Mouse (Mus musculus): ENCODE data around the gene Trp53i11.

Gene Trp53i11

GRCm38 (mm10) chr2:93187323-93187996 is at the start of gene Trp53i11:
TSS of gene Trp53i11 (plus strand) at chr2:93187548.
- no peak for DNase-seq (ENCODE audit: extremely low read depth, low read depth, low spot score)

GRCm38 (mm10) chr2:93139476-93139875 is 47.9 kb upstream of the Trp53i11 start:
- DNase-seq (ENCODE audit: extremely low read depth, low read depth, low spot score): no peak

DNA sequence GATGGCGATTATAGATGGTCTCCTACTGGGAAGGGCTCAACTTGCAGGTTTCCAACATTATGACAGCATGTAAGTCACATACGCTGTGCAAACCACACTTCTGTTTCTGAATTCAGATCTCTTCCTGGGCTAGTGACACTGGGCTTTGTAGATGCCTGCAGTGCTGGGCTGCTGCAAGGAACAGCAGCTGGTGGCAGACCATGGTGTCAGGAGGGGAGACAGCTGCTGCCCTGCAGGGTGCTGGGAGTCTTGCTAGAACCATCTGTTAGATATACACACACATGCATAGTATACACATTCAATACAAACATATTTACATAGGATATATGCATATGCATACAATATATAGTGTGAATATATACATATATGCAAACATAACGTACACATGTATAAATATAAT is 46.0 kb upstream of the Trp53i11 start:
- DNase-seq (ENCODE audit: extremely low read depth, low read depth, low spot score): no peak

GRCm38 (mm10) chr2:93142616-93143015 is 44.7 kb upstream of the Trp53i11 start:
- no peak for DNase-seq (ENCODE audit: extremely low read depth, low read depth, low spot score)

GRCm38 (mm10) chr2:93144126-93144525 is 43.2 kb upstream of the Trp53i11 start:
- DNase-seq (ENCODE audit: extremely low read depth, low read depth, low spot score): no peak

GRCm38 (mm10) chr2:93150009-93150408 is 37.3 kb upstream of the Trp53i11 start:
- DNase-seq (ENCODE audit: extremely low read depth, low read depth, low spot score): no peak

GRCm38 (mm10) chr2:93150673-93151450 is 36.5 kb upstream of the Trp53i11 start:
- no peak for DNase-seq (ENCODE audit: extremely low read depth, low read depth, low spot score)

DNA sequence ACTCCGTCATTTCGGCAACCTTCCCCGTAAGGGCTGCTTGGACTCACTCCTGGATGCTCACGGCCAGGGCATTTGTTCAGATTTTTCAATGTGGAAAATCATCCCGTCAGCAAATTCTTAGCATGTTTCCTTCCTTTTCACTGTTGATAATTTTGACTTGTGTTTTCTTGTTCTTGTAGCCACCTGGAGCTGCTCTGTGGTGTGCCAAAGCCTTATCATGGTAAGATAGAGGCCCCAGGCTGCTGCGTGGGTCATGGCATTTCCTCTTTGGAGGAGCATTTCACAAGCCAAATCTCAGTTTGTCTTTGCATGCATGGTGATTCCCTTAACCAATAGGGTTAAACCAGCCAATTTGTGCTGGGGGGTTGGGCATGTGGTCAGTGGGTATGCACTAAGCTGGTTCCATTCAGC is 35.2 kb upstream of the Trp53i11 start:
- no peak for DNase-seq (ENCODE audit: extremely low read depth, low read depth, low spot score)

GRCm38 (mm10) chr2:93152883-93153491 is 34.4 kb upstream of the Trp53i11 start:
- DNase-seq (ENCODE audit: extremely low read depth, low read depth, low spot score): no peak

- DNase-seq (ENCODE audit: extremely low read depth, low read depth, low spot score): no peak
Observed at GRCm38 (mm10) chr2:93153833-93154232, 33.5 kb upstream of the Trp53i11 start.

DNA sequence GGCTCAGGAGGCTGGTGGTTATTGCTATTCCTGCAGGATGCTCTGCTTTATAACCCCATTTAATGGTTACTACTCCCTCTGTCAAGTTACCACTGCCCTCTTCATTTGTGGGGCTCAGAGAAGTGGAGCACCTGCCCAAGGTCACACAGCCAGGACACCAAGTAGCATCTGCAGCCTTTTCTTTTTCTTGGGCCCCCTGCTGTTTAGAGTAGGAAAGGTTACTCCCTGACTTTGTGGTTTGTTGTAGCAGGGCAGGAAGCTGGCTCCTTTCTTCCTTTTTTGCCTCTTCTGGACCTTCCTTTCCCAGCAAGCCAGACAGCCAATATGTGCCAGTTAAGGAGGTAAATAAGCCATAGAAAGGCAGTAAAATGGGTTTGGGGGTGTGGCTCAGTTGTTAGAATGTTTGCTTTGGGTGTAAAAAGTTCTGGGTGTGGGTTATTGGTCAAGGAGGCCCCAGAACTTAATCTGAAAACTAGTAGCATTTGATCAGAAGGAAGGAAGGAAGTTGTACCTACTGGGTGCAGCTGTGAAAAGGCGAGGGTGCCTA is 32.8 kb upstream of the Trp53i11 start:
- DNase-seq (ENCODE audit: extremely low read depth, low read depth, low spot score): no peak

DNA sequence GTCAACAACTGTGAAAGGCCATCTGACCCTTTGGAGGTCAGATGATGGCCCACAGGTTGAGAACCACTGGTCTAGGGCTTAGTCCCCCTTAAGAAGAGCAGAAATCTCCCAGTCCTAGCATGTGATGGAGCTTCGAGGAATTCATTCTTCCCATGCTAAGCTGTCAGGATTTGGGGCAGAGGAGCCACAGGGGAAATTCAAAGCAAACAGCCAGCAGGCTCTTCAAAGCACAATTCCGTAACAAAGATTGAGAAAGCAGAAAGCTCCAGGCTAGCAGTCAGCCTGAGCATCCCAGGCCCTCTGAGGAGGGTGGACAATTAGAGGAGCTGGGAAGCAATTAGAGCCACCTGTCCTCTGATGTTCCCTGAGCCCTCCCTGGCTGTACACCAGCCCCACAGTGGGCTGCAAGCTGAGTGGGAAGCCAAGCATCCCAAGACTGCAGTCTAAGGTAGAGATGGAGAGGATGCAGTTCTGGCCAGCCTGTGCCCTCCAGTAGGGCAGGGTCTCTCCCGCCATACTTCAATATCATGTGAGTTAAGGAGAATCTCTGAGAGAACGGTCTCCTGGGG is 26.8 kb upstream of the Trp53i11 start:
- DNase-seq (ENCODE audit: extremely low read depth, low read depth, low spot score): no peak

GRCm38 (mm10) chr2:93161914-93162664 is 25.3 kb upstream of the Trp53i11 start:
- DNase-seq (ENCODE audit: extremely low read depth, low read depth, low spot score): no peak

DNA sequence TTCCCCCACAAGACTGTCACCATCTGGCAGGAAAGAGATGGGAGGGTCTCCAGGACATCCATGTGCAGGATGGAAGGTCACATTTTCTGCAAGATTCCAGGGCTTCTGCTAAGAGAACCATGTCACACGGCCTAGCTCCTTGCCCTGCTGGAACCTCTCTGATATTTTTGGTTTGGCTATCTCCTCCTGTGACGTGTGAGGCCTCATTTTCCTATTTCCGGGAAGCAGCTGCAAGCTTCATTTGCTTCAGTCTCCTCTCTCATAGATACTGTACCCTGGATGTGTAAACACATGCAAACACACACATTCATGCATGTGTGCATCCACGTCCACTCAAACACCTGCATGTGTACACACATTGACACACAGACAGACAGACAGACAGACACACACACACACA is 24.6 kb upstream of the Trp53i11 start:
- no peak for DNase-seq (ENCODE audit: extremely low read depth, low read depth, low spot score)

- DNase-seq (ENCODE audit: extremely low read depth, low read depth, low spot score): no peak
Observed at GRCm38 (mm10) chr2:93163317-93163716, 24.0 kb upstream of the Trp53i11 start.

GRCm38 (mm10) chr2:93163750-93164335 is 23.5 kb upstream of the Trp53i11 start:
- no peak for DNase-seq (ENCODE audit: extremely low read depth, low read depth, low spot score)

GRCm38 (mm10) chr2:93166295-93166694 is 21.1 kb upstream of the Trp53i11 start:
- DNase-seq (ENCODE audit: extremely low read depth, low read depth, low spot score): no peak

GRCm38 (mm10) chr2:93166734-93167406 is 20.5 kb upstream of the Trp53i11 start:
- no peak for DNase-seq (ENCODE audit: extremely low read depth, low read depth, low spot score)

DNA sequence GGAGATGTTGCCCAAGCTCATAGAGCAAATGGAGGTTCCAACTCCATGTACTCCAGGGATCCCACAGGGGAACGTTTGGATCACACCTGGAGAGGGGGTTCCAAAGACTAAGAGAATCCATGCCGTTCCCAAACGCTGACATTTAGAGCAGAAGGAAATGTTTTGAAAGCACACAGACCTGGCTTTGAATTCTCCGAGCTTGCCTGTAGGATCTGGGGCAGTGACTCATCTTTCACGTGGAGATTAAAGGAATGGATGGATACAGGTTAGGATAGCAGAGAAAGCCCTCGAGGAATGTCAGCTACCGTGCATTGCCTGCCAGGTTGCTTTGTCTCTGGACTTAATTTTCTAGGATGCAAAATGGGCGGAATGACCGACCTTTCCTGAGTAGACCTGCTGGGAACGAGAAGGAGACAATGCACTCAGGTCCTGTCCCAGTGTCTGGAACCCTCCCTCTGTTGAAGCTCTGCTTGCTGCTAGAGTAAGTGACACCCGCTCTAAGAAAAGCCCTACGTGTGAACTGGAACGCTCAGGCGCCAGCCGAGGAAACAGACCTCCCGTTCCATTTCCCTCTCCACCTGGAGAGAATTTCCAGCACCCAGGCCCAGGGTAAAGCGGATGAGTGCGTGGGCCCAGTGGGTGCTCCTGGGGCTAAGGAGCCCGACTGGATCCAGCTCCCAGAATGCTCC is 17.0 kb upstream of the Trp53i11 start:
- DNase-seq (ENCODE audit: extremely low read depth, low read depth, low spot score): no peak
